ENCODE assay signal across 8 mouse cellular contexts in the genomic region with DNA sequence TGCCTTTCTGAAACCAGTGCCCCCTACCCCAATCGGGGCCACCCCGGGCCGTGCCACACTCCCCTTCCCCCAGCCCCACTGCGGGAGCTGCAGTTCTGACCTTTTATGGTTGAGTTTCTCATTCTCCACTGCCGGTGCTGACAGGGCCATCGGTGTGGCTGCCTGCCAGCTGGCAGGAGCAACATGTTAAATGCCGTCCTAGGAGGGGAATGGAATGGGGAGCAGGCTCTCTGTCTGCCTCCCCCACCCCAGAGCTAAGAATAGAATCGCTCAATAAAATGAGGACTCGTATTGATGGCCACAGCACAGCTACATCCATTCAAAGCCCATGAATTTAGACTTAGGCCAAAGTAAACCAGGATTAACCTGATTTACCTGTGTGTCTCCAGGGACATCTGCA.
A peak's percentile ranks its signal among the peaks of the same experiment; 100 is the strongest.
DNase-seq lines count a peak whose midpoint lies in the region; ATAC-seq and TF ChIP-seq lines count a peak whose summit lies in the region.

No protein-coding gene starts in this region.

- intact Hi-C loops in heart, postnatal 36 days (cut with DNase I) = loop anchor here (2.0 kb wide), 1 partner anchor 38 kb away; no protein-coding TSS in a partner anchor

- TF ChIP-seq POLR2A in embryonic fibroblast, embryonic 13.5 days (IDR thresholded peaks at IDR 0.05; ENCODE audit: low read depth, low read length) = no peak

- H3K27ac ChIP-seq in embryonic fibroblast, embryonic 13.5 days (ENCODE audit: insufficient read depth, low read length) = peak overlapping the region; percentile 96
- H3K27ac ChIP-seq in limb, embryonic 12.5 days = peak overlapping the region; percentile 76

- H3K4me2 ChIP-seq in limb, embryonic 12.5 days = 0 out of 2 replicates have a peak overlapping the region, but pooled peaks have one; percentile 6

- 0 out of 2 replicates have a peak overlapping the region, but pooled peaks have one; percentile 13 for H3K9ac ChIP-seq in limb, embryonic 12.5 days (replicated peaks)

- peaks cover 6% of the 10 kb centered on the region for H3K36me3 ChIP-seq in limb, embryonic 12.5 days

- no peak overlapping the region for H3K4me3 ChIP-seq in embryonic fibroblast, embryonic 13.5 days (ENCODE audit: insufficient read depth, low read length)
- H3K4me3 ChIP-seq in limb, embryonic 12.5 days (replicated peaks) = no peak overlapping the region

- H3K9me3 ChIP-seq in limb, embryonic 12.5 days = 0 out of 2 replicates have a peak, but pooled peaks cover 6% of the 10 kb centered on the region

- 11% methylated on average over 9 of the region's 9 CpGs for WGBS in limb, embryonic 12.5 days

- peaks cover 16% of the 10 kb centered on the region for H3K4me1 ChIP-seq in embryonic fibroblast, embryonic 13.5 days (ENCODE audit: control insufficient read depth, insufficient read depth, low read length)
- H3K4me1 ChIP-seq in limb, embryonic 12.5 days (replicated peaks) = peaks cover 61% of the 10 kb centered on the region

- H3K27me3 ChIP-seq in limb, embryonic 12.5 days = no peaks in the 10 kb centered on the region

- DNase-seq in layer of hippocampus, adult 9-11 months = peak; percentile 15
- no peak for DNase-seq in layer of hippocampus, adult 11-12 months (ENCODE audit: low spot score)
- DNase-seq in heart, postnatal 36 days = peak; percentile 76 to 78
- DNase-seq in ovary, postnatal 14 days (ENCODE audit: low spot score) = peak; percentile 69
- DNase-seq in natural killer cell, adult 2 months (ENCODE audit: low spot score in 2 of 2) = no peak
- no peak for DNase-seq in cerebellum, adult 11 months

- ATAC-seq in limb, embryonic 12.5 days (ENCODE audit: insufficient number of reproducible peaks, insufficient read depth, low FRiP score, low TSS enrichment, low read depth) = peak; percentile 50; the same call in 1 of the 2 replicates

- TF ChIP-seq CTCF in embryonic fibroblast, embryonic 13.5 days (IDR thresholded peaks at IDR 0.05; ENCODE audit: borderline replicate concordance, insufficient read depth, low read length) = no peak

Comparison
In these comparisons a context has a peak if more than half of its experiments do, and no peak if none do; other contexts are left out.
1. DNase-seq: peak in layer of hippocampus, adult 9-11 months (single experiment), heart, postnatal 36 days (2 of 2) and ovary, postnatal 14 days (single experiment); none in layer of hippocampus, adult 11-12 months (single experiment), natural killer cell, adult 2 months (0 of 2) and cerebellum, adult 11 months (single experiment).